Mouse (Mus musculus) hindlimb bud, embryonic 11.5 days (tissue): ENCODE data around the gene Ifi211.
"Not testable (repeated sequence)": the region's sequence is repeated elsewhere in the genome, so short reads cannot be mapped to it uniquely, and the experiment has no call there.

Experiments used
- DNase-seq: peaks from one replicate; pipeline ENCODE4 v3.0.0-alpha.2; 2012; ENCODE audit warnings: low read depth, low spot score; ENCODE audit errors: extremely low spot score

Ifi211 gene

DNA sequence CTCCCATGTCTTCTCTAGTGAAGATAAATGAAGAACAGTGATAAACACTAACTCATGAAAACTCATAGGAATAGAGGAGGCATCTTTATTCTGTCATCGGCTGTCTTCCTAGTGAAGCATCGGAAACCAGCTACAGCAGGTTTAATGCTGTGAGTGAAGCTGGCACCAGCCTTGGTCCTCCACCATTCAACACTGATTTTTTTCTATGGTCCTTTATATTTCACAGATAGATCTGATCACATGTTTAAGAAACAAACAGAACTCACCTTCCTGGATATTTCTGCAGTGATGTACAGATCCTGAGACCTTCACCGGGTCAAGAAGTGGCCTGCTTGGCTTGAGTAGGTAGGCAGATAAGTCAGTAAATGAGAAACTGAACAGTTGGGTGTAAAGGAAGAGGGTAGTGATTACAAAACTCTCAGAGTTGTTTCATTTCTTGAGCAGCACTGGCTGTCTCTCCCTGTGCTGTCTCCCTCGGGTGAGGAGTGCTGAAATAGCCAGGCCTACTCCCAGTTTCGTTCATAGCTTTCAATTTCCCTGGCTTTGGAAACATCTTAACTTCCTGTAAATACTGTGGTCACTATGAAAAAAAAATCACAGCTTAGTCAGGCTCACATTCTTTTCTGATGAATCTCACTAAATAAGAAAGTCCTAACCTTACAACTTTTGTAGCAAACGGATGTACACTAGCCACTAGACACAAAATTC, at the start of gene Ifi211:
TSS of gene Ifi211 (minus strand) at position 499 of the 708 bp plus-strand sequence.
- not testable (repeated sequence) for DNase-seq

DNA sequence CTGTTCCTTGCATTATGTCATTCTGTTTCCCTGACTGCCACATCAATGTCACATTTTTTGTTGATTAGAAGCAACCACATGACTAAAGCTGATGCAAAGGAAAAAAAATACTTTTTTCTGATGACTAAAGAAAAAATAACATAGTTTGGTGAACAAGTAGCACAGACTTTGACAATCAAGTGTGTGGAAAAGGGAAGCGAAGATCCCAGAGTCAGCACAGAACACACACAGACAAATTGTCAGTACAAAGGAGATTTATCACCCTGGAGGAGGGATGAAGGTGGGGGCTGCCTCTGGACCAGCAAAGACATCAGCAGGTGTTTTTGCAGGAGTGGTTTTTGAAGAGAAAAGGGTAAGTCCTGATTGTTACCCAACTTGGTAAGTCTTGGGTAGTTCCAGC, 48.6 kb upstream of the Ifi211 start:
- DNase-seq: not testable (repeated sequence)

DNA sequence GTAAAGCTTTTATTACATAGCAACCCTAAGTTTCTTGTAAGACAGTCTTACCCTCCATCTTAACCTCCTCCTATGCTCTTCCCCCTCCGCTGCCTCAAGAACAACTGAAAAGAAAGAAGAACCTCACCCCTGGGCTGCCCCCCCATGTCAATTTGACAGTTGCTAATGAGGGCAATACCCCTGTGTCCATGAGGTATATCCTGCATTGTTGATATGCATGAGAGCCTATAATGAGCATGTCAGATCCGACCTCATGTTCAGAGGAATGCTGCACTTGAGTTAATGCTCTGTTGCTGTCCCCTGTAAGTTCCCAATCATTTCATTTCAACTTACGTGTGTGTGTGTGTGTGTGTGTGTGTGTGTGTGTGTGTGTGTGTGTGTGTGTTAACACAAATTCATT, 47.2 kb upstream of the Ifi211 start:
- not testable (repeated sequence) for DNase-seq

- DNase-seq: not testable (repeated sequence)
Measured at GRCm38 (mm10) chr1:173955839-173956527, 43.1 kb upstream of the Ifi211 start.

DNA sequence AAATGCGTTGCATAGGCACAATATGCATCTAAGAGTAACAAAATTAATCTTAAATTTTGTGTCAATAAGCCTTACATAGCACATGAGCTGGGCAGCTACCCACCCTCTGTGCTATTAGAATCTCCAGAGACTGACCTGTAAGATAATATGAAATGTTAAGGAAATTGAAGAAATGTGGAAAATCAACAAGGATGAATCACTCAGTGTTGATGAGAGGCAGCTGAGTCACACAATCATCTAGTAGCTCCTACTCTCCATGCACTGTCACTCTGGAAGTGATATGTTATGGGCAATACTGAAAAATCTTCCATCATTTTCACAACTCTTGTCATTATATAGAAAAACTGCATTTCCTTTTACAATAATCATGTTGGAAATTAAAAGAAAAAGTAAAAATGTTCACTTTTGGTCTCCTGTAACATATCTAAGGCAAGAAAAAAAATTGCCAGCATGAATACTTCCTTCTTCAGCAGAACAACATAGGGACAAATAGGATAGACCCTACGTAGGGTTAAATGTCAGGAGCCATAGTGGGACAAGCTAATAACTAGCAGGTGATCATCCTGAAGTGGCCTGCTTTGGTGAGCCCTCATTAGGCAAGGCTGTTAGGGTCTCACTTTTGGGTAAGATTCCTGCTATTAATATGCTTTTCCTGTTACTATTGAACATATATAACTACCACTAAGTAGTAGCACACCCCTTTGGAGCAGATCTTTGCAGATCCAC, 42.4 kb upstream of the Ifi211 start:
- no peak for DNase-seq

DNA sequence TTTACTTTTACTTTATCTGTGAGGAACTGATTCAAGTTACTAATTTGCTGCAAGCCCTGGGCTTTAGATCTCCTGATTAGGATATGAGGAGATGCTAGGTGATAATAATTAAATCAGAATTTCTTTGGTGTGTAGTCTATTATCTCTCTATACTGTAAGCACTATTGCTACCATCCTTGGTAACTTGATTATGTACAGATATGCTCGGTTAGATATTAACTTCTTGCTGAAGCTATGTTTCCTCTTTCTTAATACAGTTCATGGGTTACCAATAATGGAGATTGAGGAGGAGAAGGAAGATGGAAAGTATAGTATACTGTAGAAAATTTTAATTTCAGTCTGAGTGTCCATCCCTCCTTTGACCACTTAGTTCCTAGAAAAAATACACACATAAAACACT, 40.7 kb upstream of the Ifi211 start:
- no peak for DNase-seq

DNA sequence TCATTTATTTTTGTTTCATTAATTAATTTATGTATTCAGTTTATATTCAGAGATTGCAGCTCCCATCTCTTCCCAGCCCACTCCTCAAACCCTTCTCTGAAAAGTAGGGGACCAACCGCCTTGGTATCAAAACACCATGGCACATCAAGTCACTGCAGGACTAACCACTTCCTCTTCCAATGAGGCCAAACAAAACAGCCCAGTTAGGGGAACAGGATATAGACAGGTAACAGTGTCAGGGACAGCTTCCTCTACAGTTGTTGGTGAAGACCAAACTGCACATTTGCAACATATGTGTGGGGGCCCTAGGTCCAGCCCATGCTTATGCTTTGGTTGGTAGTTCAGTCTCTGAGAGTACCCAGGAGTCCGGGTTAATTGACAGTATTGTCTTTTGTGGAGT, 36.2 kb upstream of the Ifi211 start:
- not testable (repeated sequence) for DNase-seq

DNA sequence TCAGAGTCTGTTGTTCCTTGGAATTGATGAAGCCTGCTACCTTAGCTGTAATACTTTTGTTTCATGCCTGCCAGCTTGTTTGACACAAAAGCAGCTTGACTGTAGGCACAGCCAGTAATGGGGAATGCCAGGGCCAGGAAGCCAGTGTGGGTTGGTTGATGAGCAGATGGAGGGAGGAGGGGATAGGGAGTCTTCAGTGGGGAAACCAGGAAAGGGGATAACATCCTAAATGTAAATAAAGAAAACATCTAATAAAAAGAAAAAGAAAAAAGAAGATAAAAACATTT, 29.9 kb upstream of the Ifi211 start:
- DNase-seq: not testable (repeated sequence)

DNA sequence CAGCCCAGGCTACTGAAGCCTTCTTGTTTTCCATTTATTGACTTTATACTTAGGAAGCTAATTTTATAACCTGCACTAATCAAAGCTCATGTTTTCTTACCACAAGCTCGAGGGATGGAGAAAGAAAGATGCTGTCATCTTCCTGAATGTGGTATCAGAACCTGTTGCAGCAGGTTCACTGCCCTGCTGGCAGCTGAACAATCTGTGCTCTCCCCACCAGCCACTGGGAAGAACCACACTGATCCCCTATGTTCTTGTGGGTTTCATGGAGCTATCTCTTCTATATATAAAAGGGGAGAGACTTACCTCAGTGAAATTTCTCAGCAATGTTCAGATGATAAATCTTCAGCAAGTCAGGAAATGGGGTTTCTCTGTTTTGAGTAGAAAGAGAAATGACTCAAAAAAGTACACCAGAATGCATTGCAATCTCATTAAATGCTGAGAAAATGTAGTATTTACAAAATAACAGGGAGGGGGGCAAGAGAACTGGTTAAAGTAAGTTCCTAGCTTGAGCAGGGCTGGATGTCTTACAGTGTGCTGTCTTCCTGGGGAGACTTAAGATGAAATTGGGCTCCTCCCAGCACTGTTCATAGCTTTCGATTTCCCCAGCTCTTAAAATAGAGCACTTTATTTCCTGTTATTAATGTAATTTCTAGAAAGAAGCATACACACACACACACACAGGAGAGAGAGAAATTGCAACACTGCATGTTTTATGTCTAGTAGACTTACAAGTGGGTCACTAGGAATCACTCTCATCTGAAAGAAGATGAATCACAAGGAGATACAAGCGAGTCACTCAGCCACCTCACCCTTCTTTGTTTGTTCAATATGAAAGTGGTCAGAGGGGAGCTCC, 29.3 kb upstream of the Ifi211 start, which contains the start of the genes Mndal and Ifi203:
TSS of gene Mndal (minus strand) at position 568 of the 856 bp plus-strand sequence.
TSS of gene Ifi203 (minus strand) at position 749 of the 856 bp plus-strand sequence.
- DNase-seq: not testable (repeated sequence)

DNA sequence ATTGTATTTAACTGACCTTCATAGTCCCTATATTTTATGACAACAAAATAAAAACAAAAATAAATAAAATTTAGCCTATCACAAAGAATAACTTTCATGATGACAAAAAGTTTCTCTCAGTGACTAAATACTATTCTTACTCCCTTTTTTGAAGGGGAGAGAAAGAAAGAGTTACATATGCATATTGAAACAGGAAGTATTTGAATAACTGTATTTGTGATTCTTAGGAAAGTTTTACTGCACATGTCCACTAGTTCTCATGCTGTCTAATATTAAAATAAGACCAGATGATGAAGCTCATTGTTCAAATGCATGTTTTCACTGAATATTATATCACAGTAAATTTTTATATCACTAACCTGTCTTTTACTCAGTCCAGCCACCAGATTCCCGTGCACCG, 28.7 kb upstream of the Ifi211 start:
- DNase-seq: not testable (repeated sequence)

GRCm38 (mm10) chr1:173919279-173919678, 6.4 kb upstream of the Ifi211 start:
- not testable (repeated sequence) for DNase-seq

GRCm38 (mm10) chr1:173914559-173914958, 1.7 kb upstream of the Ifi211 start:
- DNase-seq: no peak

DNA sequence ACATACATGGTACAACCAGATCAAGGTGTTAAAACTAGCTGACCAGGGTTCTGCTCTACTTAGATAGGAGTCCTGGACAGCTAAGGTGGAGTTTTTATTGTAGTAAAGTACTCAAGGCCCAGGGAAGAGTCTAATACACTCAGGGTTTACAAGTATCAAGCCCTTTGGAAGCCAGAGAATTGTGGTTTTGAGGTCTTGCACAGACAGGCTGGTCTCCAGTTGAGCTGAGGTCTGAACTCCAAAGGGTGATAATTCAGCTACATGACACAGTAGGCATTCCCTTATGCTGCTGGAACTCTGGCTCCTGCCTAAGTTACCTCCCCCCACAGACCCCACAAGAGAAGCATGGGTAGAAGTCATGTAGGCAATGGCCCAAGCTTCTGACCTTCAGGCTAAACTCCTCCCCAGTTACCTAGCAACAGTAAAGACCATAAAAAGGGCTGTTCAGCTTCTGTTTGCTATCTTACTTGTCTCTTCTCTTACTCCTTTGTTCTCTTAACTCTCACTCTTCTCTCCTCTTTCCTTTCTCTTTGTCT, 478 bp upstream of the Ifi211 start:
- not testable (repeated sequence) for DNase-seq

- DNase-seq: no peak
Measured at GRCm38 (mm10) chr1:173911808-173912464, 910 bp downstream of the Ifi211 start.

GRCm38 (mm10) chr1:173908390-173908789, 4.5 kb downstream of the Ifi211 start:
- DNase-seq: not testable (repeated sequence)

- DNase-seq: not testable (repeated sequence)
Measured at GRCm38 (mm10) chr1:173905885-173906284, 7.0 kb downstream of the Ifi211 start.

DNA sequence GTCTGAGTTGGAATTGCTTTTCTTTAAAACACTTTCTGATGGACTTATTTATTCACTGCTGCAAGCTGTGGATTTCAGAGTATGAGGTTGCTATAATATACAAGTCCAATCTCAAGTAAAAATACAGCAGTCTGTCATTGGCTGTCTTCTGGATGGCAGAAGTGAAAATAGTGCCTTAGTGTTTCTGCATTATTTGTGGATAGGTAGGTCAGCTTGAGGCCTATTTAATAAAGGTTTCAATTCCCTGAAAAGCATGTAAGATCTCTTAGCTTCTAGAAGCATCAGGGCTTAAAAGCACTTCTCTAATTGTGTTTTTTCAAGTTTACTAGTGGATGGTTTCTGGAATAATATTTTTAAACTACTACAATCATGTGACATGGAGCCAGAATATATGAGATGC, 23.1 kb downstream of the Ifi211 start:
- not testable (repeated sequence) for DNase-seq

- DNase-seq: not testable (repeated sequence)
Measured at GRCm38 (mm10) chr1:173887026-173887787, 25.6 kb downstream of the Ifi211 start.

DNA sequence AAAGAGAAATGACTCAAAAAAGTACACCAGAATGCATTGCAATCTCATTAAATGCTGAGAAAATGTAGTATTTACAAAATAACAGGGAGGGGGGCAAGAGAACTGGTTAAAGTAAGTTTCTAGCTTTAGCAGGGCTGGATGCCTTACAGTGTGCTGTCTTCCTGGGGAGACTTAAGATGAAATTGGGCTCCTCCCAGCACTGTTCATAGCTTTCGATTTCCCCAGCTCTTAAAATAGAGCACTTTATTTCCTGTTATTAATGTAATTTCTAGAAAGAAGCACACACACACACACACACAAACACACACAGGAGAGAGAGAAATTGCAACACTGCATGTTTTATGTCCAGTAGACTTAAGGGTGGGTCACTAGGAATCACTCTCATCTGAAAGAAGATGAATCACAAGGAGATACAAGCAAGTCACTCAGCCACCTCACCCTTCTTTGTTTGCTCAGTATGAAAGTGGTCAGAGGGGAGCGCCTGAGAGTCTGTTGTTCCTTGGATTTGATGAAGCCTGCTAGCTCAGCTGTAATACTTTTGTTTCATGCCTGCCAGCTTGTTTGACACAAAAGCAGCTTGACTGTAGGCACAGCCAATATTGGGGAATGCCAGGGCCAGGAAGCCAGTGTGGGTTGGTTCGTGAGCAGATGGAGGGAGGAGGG, 32.7 kb downstream of the Ifi211 start:
- DNase-seq: not testable (repeated sequence)
